Mouse (Mus musculus) E14TG2a.4 (cell line): Measurements from ENCODE around the gene Pih1d1.

Source experiments
- CTCF ChIP-seq: conservative IDR thresholded peaks from 2 replicates; pipeline ENCODE4 v1.5.1; 2014; ENCODE audit warnings: low read length
- NANOG ChIP-seq: IDR thresholded peaks from 2 replicates; pipeline ENCODE4 v1.6.1; 2014; ENCODE audit warnings: borderline replicate concordance, low read length, mixed read lengths
- POU5F1 ChIP-seq: IDR thresholded peaks from 2 replicates; pipeline ENCODE4 v1.6.1; 2014; ENCODE audit warnings: low read length, borderline replicate concordance

GRCm38 (mm10) chr7:45156206-45156605 is 2.1 kb downstream of the Pih1d1 start:
- no peak for TF ChIP-seq CTCF
- no peak for TF ChIP-seq POU5F1
- TF ChIP-seq NANOG = no peak
